Mouse (Mus musculus) mature B cell (primary cell): ENCODE measurements around the gene Mrpl11.
"Not testable (repeated sequence)": the region's sequence is repeated elsewhere in the genome, so short reads cannot be mapped to it uniquely, and the experiment has no call there.

ENCODE experiments used
- in situ Hi-C: fragments of 300-500 bp; cut with MboI; formaldehyde crosslinking; loops from 2 replicates; pipeline ENCODE4 v1.14.3; 2019

Mrpl11 gene

DNA sequence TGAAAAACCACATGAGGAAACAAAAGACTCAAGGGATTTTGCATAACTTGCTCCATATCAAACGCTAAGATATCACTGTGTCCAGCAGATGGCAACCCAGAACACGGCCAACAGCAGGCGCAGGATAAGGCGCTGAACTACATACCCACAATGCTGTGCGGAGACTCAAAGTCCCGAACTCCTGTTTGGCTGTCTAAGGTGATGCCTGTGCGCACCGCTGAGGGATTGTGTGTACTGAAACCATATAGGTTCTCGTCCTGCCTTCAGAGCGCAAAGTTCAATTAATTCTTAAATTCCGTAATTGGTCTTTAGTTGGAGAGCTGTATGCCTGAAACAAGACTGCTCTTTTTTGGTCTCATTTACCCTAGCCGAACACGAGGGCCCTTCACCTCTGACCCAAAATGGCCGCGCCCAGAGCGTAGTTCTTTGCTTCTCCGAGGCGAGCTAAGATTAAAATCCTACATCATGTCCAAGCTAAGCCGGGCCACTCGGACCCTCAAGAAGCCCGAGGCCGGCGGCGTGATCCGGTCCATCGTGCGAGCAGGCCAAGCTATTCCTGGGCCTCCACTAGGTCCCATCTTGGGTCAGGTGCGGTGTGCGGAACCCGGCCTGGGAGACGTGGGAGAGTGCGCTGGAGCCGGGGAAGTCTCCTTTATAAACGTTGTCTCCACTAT, at the start of gene Mrpl11:
TSS of gene Mrpl11 (plus strand) at position 220 of the 674 bp plus-strand sequence.
- in situ Hi-C loops: no loop called here

DNA sequence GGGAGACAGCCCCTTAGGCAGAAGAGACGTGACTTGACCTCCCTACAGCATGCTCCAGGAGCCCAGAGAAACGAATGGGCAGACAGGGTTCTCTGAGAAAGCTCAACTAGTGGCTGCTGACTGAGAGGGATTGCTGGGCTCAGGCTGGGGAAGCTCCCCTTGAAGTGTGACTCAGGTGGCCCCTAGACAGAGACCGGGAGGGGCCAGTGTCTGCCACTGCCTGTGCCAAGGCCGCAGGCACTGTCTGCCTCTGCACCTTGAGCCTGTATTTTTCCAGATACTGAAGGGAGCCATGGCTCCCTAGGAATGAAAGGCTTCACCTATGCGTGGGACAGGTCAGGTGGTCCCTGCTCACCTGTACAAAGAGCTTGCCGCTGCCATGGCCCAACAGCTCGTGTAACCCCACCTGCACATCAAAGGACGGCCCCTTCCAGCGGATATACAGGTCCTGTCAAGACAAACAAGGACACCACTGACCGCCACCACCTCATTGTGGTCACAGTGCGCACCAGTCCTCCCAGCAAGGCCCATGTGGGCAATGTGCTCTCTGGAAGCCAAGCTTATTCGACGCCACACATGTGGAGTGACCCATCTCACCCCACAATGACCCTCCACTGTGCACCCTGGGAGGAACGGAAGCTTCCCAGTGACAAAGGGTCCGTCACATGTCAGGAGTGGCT, 45.9 kb upstream of the Mrpl11 start:
- in situ Hi-C loops: no loop called here

DNA sequence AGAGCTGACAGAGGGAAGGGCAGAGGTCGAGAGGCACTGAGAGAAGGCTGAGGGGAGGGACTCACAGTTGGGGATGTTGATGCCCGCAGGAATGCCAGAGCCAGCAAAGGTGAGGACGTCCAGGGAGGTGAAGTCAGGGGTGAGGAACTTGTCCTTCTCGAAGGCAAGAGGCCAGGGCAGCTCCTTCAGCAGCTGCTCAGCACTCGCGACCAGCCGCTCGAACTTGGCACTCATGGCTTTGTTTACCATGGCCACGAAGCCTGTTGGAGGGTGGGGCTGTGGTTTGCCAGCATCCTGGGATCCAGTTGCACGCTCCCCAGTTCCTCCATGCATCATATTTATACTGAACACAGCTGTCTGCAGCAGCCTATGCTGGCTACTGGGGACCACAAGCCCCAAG, 45.1 kb upstream of the Mrpl11 start:
- in situ Hi-C loops: no loop called here

DNA sequence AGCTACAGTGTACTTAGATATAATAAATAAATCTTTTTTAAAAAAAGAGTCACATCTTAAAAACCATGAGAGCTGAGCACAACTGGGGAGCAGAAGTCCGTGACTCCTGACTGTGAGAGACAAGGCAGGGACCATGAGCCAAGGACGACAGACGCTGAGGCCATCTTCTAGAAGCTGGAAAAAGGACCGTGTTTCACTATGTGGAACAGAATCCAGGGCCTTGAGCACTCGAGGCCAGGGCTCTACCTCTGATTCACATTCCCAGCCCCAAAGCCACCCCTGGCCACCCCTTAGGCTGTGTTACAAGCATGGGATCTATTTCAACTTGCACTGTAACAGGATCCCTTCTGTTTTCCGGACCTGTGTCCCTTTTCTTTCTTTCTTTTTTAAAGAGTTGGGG, 42.3 kb upstream of the Mrpl11 start:
- in situ Hi-C loops: no loop called here

DNA sequence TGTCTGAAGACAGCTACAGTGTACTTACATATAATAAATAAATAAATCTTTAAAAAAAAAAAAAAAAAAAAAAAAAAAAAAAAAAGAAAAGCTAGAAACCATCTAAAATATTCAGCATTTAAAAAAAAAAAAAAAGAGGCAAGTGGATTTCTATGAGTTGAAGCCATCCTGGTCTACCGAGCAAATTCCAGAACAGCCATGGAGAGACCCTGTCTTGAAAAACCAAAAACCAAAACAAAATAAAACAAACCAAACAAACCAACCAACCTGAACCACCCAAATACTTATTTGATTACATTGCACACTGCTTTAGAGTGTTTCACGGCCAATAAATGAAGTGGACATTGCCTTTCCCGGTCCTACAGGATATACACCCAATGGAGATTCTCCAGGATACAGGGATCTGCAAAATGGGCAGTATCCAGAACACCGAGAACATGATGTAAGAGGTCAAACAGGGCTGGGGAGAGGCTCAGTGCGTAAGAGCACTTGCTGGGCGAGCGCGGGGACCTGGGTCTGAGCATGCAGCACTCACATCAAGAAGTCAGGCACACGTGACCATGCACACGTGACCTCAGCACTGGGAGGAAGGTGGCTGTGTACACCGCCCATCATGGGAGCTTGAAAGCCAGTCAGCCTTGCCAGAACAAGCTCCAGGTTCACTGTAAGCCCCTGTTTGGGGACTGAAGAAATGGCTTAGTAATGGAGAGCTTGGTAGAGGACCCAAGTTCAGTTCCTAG, 36.7 kb upstream of the Mrpl11 start:
- in situ Hi-C loops: no loop called here

DNA sequence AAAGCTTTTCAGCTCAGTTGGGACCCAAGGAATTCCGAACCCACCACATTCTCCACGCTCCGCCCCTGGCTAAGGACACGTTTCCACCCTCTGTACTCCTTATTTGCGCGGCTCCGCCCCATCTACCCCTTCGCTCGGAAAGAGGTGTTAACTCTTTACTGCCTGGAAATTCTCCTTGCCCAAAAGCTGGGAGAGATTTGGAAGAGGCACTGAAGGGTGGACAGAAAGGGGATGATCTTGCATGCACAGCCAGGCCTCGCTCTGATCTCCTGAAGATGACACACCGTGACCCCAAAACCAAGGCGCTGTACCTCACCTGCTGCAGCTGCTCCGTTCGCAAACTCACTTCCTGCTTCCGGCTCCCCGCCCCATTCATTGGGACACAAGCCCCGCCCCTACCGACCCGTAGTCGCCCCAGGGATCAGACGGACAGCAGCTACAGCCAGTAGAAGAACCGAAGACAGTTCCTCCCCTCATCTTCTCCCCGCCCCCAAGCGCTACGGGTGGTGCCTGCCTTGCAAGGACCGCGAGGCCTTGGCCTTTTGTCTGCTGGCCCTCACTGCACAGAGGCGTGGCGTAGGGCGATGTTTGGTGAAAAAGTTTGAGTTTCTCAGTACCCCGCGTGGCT, 33.9 kb upstream of the Mrpl11 start, which contains the start of gene Dpp3:
TSS of gene Dpp3 (minus strand) at position 384 of the 628 bp plus-strand sequence.
- in situ Hi-C loops: no loop called here

DNA sequence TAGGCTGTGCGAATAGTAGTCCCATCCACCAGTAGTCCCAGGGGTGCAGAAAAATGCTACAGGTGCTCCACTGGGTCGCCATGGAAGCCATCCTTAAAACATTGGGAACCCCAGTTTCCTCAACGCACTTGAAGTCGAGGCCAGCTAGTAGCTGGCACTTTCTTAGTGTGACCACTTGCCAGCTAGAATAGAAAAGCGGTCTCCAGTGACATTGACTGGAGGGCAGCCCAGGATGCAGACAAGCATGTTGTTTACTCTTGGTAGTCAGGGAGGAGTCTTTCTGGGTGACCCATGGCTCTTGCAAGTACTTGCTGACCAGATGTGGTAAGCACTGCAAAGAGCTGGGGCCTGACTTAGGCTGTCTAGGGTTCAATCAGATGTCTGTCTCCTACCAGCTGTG, 33.2 kb upstream of the Mrpl11 start:
- in situ Hi-C loops: no loop called here

DNA sequence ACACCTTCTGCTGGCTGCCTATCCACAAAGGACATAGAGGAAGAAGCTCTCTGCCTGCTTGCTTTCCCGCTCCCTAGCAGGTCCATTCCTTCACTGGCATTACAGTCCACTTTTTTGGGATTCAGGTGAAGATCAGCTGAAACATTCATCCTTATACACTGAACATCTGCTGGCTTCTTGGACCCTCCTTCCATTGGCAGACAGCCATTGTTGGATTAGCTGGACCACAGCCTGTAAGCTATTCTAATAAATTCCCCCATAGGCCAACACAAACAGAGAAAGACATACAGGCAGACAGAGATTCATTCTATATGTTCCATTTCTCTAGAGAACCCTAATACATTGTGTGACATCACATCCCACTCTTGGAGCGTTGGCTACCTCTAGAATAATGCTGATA, 25.1 kb upstream of the Mrpl11 start:
- in situ Hi-C loops: no loop called here

DNA sequence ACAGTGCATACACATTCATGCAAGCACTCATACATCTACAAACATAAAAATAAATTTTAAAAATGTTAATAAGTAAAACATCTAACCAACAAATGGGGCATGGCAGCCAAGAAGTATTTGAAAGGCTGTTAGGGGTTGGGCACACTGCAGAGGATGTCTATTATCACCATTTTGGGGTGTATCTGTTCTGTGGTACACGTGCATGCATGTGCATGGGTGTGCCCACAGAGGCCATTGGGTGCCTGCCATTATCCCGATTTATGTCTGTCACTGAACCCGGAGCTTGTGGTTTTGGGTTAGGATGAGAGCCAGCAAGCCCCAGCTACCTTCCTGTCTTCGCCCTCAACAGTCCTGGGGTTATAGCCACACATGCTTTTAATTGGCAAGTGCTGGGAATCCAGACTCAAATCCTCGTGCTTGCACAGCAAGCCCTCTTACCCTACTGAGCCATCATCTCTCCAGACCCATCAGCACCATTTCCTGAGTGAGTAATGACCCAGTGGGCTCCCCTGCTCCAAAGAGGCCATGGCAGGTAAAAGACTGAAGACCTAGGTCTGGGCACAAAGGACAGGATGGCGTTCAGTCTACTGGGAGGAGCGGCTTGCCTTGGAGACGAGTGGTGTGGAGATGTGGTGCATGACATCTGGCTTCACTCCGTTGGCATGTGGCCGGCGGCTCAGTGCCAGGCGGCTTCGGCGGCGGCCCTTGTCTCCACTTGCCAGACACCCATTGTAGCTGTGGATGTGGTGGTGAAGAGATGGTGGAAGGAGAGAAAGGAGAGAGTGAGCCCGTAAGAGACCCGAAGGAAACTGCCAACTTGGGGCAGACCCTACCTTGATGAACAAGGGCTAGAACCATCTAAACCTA, 24.3 kb upstream of the Mrpl11 start:
- in situ Hi-C loops: no loop called here

DNA sequence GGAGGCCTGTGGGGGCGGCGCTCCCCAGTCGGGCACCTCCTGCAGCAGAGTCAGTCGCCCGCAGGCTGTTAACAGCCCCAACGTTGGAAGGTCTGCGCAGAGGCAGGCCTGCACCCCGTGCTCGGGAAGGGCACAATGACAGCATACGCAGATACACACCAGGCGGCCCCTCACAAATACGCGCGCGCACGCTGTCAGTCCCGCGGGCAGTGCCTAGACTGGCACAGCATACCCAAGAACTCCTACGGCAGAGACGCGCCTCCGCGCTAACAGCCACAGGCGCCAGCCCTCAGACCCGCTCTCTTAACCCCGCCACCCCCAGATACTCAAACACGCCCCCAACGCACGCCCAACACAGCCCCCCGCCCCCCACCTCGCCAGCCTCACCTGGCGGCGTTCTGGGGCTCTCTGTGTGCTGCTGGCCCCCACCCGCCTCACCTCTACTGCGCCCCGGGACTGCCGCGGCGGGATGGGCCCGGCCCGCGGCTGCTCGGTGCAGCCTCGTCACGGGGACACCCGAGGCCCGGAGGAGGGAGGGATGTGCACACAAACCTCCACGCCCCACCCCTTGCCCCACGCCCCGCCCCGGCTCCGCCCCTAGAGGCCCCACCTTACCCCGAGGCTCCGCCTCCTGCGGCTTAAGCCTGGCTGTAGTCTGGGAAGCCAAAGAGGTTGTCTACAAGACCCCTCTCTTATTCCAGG, 19.2 kb upstream of the Mrpl11 start, which contains the start of gene Peli3:
TSS of gene Peli3 (minus strand) at position 577 of the 702 bp plus-strand sequence.
- in situ Hi-C loops: no loop called here

DNA sequence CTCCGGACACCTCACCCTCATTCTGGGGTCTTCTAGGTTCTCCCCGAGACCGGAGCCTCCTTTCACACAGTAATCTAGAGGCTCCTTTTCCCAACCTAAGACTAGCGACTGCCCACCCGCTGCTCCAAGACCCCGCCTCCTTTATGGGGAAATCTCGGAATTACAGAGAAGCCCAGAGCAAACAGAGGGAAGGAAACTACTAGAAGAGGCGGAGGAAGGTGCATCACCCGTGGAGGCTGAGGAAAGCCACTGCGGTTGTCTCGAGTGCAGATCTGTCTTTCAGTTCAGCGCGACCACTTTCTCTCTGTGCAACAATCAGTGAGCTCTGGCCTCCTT, 18.7 kb upstream of the Mrpl11 start:
- in situ Hi-C loops: no loop called here

DNA sequence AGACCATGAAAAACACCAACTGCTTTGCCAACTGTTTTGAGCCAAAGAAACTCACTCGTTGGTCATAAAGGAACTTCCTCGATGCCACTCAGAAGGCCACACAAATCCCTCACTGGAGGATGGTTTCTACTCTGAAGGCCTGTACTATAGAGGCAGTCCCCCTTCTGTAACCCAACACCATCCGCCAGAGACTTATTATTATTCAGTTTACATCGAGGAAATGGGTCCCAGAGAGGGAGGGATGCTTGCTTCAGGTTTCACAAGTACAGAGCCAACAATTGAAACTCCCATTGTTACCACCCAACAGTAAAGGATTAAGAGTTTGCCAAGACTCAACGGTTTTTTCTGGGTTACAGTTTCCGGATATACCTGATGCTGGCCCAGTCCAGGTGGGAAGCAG, 16.4 kb upstream of the Mrpl11 start:
- in situ Hi-C loops: no loop called here

DNA sequence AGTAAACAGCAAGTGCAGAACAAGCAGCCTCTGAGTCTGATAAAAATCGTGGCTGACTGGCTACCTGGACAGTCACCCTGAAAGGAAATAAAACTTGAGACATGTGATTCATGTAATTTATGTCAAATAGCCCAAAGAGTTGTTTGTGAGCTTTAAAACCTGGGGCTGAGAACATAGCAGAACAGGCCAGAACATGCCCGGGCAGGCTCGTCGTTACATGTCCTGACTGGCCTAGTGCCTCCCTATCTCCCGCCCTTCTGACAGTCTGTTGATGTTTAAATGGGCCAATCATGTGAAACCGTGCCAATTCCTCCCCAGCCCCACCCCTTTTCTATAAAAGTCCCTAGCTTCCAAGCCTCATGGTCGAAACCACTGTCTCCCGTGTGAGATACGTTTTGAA, 13.3 kb upstream of the Mrpl11 start:
- in situ Hi-C loops: not testable (repeated sequence)

DNA sequence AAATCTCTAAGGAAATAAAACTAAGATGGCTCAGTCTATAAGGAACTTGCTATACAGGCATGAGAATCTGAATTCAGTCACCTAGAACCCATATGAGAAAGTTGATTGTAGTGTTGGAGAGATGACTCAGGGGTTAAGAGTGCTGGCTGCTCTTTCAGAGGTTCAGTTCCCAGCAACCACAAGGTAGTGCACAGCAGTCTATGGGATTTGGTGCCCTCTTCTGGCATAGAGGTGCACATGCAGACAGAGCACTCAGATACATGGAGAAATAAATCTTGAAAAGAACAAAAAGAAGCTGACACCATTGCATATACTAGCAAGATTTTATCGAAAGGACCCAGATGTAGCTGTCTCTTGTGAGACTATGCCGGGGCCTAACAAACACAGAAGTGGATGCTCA, 6.3 kb downstream of the Mrpl11 start:
- in situ Hi-C loops: no loop called here

DNA sequence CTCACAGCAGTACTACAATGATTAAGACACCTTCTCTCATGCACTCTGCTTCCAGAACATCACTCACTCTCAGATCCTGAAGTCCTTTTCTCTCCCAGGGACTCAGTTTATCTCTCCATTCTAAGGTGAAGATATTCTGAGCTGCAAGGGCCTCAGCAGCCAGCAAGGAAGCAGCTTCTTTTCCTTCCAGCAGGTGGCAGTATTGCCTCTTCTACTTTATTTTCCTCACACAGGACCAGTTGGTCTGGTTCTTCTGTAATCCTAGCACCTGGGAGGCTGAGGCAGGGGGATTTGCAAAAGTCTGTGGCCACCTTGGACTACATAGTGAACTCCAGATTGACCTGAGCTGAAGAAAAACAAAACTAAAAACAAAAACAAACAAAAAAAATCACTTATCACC, 19.8 kb downstream of the Mrpl11 start:
- in situ Hi-C loops: no loop called here

DNA sequence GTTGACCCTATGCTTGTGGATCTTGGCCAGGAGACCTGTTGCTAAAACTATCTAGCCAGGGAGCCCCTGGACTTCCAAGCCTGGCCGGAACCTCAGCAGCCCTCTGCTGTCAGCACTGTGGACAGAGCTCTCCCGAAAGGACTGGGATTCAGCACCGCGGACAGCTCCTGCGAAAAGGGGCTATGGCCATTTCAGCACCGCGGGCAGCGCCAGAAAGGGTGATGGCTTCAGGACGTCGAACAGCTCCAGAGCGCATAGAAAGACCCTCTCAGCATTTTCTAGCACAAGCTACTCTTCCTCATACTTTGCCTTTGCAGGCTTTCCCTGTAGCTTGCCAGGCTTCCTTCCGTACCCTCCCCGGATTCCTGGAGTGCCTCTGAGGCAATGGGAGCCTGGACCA, 27.1 kb downstream of the Mrpl11 start:
- in situ Hi-C loops: no loop called here

DNA sequence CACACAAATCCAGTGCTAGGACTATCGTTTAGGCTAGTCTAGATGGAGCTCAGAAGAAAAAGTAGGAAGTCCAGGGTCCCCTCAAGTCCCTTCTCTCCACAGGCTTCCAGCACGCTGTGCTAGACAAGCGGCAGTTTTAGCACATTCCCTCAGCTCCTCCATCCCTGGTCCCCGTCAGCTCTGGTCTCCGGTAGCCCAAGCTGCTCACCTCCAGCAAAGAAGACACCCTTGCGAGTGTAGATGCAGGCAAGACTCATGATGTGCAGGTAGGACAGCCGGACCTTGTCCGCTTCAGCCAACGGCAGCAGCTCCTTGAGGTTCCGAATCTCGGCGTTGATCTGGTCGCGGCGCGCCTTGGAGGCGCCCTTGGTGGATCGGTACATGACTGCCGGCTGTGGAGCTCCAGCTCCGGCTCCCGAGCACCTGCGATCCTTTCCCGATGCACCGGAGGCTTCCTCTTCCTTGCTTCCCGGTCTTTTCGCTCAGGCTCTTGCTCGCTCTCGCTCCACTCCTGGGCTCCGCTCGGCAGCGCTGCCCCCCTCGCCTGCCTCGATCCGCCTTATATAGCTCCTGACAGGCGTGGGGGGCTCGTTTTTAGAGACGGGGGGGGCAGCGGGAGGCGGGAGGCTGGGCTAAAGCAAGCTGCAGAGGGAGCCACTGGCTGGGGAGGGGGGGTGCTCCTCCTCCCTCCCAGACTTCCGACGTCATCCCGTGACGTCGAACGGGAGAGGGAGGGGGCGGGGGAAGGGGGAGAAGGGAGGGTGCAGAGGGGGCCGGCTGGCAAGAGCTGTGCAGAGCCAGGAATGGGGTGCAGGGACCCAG, 27.7 kb downstream of the Mrpl11 start:
- in situ Hi-C loops: no loop called here

DNA sequence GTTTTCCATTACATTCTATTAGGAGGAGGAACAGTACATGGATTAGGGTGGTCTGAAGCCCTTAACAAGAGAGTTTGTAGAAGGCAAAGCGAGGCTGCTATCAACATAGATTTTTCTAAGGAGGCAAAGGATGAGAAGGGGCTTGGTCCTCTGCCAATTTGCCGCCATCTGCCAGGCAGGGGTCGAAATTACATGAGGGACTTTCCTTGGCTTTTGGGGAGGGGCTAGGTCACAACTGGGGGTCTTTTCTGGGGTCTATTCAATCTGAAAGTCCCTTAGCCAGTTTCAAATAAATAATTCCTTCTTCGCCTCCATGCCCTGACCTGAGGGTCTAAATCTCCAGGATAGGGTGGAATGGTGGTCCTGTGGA, 28.3 kb downstream of the Mrpl11 start, which contains the start of gene Npas4:
TSS of gene Npas4 (minus strand) at position 61 of the 370 bp plus-strand sequence.
- in situ Hi-C loops: no loop called here

DNA sequence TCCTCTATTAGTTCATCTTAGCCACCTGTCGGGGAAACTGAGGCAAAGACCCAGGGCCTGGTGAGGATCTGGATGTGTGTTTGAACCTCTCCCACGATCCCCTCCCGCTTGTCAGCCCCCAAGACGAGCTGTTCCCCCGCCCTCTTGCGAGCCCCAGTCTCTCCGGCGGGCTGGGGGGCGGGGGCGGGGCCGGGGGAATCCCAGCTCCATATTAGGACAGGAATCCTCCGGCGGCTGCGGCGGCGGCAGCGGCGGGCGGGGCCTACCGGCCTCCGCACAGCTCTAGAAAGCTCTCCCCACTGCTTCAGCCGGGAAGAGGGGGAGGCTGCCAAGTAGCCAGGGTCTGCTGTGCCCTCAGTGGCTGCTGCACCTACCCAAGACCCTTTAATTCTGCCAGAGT, 28.8 kb downstream of the Mrpl11 start:
- in situ Hi-C loops: no loop called here

DNA sequence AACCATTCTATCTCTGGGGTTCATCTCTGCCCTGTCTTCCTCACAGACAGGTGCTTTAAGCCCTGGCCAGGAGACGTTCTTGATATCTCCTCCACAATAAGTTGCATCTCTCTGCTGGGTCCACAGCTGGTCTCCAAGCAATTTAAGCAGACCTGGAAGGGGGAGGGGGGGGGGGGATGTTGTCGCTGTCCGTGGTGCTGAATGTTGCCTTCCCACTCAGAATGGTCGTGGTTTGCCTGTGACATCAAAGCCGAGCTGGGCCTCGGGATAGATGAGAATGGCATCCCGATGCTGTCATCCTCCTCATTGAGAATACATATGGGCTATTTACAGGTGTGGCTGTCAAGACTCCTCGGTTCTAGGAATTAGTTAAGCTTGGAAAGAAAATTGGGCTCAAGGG, 30.4 kb downstream of the Mrpl11 start:
- in situ Hi-C loops: no loop called here
